Mouse (Mus musculus) thymus, postnatal 14 days (tissue): ENCODE measurements at regions not wholly inside any gene's neighbourhood (a gene's known extent, or its start where the extent isn't known, plus 50 kb on each side); places are given as distances from the start of the nearest gene placed in this dataset.

Source experiments
- DNase-seq: peaks from one replicate; pipeline ENCODE4 v3.0.0; 2021

DNA sequence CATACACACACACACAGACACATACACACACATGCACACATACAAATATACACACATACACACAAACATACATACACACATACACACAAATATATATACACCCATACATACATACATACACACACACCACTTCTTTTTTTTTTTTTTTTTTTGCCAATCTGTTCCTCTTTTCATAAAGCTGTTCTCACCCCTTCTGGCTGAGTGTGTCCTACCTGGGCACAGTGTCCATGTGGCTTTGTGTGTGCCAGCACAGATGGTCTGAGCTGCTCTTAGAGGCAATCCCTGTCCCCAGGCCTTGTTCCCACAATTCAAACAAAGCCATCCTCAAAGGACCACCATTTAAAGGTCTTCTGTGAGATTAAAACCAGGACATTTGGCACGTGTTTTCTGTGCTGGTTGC is 127.6 kb upstream of the Prep start:
- DNase-seq = no peak

DNA sequence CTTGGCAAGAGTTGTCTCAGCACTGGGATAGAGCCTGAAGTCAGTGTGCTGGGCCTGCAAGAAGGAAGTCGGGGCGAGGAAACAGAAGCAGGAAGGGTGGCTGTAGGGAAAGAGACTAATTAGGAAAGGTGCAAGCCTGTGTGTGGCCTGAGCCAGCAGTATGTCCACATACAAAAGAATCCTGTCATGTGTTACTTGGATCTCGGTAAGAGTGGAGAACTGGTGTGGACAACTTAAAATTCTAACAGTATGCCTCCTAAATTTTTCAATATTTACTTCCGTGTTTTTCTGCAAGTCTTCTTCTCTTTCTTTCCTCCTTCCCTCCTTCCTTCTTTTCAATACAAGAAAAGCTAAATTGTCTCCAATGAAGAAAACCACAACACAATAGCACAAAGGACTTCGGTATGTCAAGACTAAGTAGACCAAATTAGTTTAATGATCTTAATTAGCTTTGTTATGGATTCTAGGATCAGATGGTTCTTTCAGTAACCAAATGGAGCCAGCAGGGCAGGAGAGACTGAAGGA is 130.0 kb upstream of the Prep start:
- DNase-seq = no peak

DNA sequence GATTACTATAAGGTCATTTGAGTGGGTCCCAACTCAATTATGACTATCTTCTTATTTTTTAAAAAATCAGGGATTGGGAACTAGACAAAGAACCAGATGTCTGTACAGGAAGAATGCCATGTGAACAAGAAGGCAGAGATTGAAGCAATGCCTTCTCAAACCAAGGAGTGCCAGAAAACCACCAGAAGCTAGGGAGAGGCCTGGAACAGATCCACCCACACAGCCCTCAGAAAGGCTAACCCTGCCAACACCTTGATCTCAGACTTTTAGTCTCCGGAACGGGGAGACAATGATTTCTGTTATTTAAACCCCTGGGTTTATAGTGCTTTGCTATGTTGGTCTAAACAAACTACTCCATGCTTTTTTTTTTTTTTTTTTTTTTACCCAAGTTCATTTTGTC is 136.2 kb upstream of the Prep start:
- no peak for DNase-seq

DNA sequence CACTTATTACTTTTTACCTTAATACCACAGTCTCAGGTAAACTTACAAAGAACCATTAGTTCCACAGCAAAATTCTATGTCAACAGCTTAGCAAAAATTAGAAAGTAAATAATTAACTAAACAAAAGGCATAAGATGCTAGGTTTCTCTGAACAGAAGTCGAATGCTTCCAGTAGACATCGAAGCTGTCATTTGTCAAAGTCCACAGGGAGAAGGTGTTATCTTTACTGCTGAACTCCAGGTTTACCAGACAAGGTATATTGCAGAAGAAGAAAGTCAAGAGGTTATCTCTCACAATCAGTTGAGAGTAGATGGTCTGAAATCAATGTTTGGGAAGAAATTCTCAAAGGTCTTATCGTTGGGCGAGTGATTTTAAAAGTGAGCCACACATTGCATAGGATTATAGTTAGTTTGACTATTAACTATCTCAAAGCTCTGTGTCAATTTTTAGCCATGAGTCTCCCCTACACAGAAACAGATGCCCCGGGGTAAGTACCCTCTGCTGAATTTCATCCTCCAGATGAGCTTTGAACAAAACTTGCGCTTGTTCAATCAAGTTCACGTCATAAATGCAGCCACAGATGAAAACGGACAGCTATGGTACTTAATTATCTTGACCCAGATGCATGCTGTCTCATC is 153.1 kb upstream of the Prep start:
- DNase-seq = no peak

DNA sequence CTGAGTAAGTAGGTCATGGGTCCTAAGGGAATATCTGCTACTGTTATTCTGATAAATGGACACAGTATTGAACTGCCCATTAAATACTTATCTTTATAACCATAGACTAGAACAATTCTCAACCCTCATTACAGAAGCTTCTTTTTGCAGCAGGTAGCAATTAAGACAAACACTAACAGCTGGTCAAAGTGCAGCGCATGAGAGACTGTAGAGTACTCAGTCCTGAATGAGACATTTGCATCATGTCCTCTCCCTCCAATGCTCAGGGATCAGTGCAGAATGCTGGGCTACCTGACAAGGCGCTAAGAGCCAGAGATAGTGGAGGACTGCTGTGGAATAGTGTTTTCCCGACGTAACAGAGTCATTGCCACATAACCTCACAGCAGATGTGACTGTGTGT is 162.5 kb upstream of the Prep start:
- no peak for DNase-seq

DNA sequence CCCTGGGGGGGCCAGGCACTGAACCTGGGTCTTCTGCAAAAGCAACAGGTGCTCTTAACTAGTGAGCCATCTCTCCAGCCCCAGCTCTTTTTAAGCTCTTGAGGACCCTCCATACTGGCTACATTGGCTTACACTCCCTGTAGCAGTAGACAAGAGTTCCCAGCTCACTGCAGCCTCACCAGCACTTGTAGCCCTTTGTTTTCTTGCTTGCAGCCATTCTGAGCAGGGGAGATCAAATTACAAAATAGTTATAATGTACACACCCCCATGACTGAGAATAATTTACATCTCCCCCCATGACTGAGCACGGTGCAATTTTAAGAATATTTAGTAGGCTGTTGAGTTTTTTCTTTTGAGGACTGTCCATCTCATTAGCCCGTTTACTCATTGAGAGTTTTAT is 165.8 kb upstream of the Prep start:
- DNase-seq = no peak

DNA sequence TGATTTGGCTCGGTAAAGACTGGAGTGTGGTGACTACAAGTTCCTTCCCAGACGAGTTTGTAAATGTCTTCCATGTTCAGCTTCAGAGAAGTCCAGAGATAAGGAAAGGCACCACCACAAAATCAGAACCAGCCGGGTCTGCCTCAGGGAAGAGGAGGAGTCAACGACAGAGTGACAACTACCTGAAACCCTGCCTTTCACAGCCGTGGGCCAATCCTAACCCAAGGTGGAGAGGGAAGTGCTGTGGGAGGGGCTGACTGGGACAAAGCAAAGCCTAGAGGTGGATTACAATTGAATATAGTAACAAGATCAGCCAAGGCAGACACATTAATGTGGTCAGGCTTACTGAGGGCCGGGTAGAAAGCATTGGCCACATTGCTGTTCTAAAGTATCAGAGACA is 174.9 kb upstream of the Prep start:
- DNase-seq = no peak

DNA sequence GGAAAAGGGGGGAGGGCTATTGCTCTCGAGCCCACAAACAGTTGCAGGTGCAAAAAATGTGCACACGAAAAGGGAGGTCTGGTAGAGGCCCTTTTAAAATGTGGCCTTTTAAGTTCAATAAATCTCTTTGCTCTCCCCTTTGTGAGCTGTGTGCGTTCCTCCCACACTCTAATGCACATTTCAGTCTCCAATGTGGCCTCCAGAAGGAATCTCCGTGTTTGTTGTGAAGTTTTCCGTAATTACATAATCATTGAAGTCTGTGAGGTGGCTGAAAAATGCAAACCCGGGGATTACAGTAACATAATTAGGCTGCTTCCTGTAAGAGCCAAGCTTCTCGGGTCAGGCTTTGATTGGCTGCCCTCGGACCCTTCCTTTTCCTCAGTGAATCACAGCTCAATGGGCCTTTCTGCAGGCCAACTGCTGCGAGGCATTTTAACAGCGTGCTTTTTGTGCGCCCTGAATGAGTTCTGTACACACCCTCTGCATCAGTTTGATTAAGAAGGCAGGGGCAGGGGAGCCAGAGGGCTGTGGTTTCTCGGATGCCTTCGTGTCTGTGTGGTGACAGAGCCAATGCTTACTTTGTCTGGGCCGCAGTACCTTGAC is 179.8 kb upstream of the Prep start:
- DNase-seq = no peak

DNA sequence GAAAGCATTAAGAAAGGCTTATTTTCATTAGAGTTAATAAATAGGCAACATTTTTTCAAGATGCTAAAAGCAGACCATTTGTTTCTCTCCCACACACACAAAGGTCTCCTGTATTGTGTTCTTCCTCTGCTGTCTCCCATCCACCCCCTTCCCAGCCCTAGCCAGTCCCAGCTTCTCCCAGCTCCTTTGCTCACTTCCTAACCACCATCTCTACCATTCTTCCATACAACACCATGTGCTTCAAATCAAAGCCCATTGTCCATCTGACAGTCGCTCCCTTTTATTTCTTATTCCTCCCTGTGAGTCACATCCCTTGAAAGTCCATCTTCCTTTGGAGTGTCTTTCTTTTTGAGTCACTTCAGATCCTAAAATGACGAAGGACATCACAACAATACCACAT is 185.0 kb upstream of the Prep start:
- DNase-seq = no peak

DNA sequence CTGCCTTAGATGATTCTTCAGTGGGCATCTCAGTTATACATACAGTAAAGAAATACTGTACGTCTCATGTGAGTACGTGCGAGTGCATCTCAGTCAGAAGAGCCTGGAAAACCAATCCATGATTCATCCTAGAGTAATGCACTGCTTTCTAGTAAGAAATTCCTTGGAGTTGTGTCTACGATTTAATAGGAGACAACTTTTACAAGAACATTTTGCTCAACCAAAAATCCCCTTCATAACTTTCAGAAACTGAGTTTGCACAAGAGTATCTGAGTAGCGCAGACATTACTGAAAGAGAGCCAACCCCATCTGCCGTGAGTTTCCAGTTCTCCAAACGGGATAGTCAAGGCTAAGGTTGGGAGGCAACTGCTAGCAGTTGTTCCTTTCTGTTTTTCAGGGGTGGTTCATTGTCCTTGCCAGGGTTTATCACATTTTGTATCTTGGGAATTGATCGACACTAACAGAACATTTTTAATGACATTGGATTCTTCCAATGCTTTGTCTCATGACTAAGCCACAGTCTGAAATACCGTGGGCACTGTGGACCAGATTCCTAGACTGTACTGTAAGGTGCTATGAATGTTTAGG is 189.8 kb upstream of the Prep start:
- DNase-seq = no peak

DNA sequence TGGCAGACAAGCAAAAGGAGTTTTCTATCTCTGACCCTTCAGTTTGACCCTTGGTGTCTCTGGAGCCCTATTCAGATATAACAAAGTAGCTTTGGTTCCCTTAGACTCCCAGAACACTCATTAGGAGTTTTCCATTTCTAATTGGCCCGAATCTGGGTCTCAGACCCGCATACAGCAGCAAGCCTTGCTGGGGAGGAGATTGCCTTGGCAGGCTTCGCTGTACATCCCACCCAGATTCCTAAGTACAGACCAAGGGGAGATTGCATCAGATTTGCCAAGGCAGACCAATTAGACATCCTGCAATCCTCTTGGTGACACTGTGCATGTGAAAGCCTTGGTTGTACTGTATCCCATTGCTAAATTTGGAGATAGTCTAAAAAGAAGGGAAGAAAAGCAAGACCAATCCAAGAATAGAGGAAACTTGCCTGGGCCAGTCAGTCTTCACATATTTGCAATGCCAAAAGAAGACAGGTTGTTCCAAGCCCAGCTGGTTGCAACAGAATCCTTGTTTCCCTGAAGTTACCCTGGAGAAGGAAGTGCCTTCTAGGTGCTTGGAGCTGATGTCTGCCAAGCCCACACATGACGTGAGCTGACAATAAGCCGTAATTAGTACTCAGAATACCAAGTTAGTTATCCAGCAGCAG is 193.2 kb upstream of the Prep start:
- DNase-seq = no peak

DNA sequence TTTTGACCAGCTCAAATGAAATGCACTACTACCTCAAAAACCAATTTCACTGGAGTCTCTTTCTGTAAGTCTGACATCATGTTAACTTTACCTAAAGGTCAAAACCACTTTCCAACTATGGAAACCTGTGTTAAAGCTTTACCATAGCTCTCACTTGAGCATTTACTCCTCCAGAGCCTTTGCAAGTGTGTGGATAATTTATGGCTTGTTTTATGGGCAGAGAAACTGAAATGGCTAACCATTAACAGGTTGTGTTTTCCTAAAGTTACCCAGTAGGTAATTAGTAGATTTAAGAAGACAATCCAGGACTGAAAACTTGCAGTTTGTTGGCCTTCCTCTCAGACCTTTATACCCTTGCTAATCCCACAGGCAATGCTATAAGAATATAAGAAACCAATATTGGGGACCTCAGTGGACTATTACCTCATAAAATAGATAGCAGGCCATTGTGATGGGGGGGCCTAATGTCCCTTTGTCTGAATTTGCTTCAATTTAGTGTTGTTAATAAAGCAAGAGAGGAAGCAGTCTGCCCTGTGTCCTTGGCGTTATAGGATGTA is 202.7 kb upstream of the Prep start:
- no peak for DNase-seq

DNA sequence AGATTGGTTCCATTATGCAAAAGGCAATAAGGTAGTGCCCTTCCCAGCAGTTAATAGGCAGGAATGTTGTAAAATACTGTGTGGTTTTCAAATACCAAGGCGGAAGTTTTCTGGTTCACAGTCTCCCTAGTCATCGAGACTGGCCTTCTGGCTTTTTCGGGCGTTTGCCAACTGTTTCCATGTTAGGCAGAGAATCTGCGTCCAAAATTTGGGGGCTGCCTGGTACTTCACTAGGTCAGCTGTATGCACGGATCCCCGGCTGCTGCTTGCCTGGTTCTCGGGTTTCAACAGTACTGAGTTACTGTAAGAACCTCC is 204.7 kb upstream of the Prep start:
- no peak for DNase-seq

DNA sequence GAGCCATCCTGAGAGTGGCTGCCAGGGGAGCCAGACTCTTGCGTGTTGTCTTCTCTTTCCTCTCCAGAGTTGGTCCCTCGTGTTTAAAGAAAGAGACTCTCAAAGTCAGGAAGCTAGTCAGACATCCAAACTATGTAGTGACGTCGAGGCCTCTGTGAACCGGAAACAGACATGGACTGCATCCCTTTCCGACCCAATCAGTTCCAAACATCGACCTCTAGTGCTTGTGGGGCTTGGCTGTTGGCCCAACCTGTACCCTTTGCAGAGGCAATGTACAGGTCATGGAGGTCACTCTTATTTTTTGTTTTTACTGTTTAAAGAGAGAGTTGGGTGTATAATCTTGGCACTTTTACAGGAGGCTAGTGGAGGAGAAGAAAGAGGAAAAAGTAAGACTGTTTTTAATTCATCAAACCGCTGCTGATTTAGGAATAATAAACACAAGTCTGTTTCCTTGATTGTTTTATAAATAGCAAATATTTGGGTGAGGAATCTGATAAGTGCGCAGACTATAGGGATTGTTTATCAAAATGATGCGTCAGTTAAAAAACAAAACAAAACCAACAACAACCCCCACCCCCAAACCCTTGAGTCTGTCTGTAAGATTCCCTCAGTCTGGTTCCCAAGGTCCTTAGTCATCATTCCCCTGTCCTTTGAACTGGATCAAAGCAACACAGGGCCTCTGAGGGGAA is 205.2 kb upstream of the Prep start:
- DNase-seq = no peak

DNA sequence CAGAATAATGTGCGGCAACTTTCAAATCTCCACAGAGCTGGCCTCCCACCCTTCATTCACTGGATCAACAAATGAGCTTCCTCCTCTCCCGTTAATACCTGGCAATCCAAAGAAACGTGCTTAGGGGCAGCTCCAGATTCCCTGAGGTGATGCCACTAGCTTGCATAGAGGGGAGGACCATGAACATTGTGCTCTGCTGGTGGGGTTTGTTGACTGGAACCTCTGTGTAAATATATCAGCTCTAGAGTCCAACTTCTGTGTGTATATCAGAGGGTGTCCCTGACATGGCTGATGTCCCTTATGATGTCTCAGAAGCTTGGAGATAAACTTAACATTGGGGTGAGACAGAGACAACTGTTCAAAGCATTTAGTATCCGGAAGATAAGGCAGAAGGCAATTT is 209.6 kb upstream of the Prep start:
- no peak for DNase-seq

DNA sequence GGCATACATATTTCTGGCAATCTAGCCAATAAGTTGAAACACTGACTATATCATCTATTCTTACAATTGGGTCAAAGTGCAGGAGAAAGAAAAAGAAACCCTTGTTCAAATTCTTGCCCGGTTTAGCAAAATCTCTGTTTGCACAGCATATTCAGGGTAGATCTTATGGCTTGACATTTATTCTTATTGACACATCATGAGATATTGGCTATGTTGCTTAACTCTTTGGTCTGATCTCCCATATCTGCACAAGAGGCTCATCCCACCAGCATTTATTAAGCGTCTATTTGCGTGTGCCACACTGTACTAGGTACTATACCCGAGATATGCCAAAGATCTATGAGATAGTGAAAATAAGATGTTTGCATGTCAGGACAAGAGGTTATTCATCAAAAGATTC is 212.9 kb upstream of the Prep start:
- no peak for DNase-seq

DNA sequence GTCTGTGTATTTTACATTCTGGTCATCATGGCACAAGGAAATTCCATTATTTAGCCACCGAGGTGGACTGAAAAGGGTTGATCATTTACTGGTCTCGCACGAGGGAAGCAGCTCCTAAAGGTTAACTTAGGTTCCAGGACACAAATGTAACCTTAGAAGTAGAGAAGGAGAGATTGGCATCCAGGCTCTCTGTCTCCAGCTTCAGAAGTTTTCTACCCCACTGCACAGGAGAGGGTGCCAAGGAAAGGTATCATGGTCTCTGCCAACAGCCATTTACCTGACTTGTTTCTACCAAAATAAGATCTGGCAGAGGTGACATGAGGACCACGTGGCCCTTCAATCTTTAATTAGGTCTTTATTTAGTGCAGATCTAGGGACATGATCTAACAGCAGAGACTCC is 218.0 kb upstream of the Prep start:
- no peak for DNase-seq

DNA sequence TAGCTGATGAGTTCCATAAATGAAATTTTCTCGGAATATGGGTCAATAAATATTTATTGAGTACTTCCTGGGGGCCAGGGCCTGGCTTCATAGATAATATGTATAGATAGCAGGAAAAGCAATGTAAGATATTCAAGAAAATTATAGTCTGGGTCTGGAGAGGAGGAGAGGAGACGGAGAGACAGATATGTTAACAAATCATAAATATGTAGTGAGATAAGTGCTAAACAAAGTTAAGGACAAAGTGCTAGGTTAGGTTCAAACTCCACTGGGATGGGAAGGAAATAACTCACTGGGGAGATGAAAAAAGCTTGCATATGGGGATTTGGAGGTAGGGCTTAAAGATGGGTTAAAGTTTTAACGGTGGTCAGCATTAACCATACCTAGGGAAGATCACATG is 220.2 kb upstream of the Prep start:
- DNase-seq = no peak

DNA sequence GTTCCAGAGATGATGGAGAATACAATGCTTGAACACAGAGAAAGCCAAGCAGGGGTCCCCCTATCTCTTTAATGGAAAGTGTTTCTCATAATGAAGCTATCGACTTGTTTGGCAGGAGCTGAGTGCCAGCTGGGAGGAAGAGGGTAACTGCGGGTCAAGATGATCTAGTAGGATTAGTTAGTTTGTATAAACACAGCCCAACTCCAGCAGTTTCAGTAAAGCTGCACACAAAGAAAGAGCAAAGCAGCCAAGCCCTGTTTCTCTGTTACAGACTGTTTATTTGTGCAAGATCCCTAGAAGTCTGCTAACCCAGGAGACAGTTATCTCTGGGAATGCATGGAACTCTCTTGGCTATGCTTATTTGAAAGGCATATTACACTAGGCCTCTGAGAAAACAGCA is 220.9 kb upstream of the Prep start:
- DNase-seq = no peak

DNA sequence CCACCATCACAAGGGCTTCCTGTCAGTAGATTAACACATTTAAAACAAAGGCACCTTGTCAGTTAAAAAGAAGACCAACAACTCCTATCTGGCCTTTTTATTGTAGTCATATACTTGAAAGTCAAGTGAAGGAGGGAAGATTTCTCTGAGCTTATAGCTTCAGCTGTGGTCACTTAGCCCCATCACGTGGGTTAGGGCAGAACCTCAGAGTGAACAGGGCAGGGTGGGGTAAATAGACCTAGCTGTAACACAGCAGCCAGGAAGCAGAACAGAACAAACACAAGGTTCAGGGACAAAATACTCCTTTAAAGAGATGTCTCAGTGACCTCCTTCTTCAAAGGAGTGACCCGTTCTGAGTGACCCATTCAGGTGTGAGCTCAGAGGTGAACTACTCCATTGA is 226.6 kb upstream of the Prep start:
- no peak for DNase-seq

DNA sequence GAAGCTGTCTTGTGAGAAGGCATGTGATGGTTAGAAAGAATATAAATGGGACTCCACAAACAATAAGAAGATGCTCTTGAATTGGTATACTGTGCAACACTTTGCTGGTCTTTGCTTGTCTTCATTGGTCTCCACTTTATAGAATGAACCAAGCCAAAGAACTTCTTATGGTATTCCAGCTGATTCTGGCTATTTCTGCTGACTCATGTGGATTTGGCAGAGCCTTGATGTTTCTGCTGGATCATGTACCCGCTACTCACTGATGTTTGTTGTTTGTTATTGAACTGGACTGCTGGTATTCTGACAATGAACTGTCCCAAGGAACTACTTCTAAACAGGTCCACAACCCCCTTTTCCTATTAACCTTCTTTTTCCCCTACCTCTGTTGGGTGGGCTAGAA is 234.5 kb upstream of the Prep start:
- no peak for DNase-seq

DNA sequence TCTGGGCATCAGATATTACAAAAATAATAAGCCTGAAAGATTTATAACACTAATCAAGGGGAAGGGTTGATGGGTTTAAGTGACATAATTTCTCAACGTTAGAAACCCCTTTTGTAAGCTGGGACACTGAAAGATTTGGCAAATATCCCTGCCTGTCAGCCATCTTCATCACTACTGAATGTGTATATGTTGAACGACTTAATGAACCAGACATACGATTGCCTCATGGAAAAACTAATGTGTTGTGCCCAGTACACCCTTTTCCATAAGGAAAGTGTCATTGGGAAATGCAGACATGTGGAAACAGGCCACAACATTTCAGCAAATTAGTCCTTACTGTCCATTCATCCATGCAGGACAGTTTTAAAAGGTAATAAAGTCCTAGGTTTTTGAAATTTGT is 240.7 kb upstream of the Prep start:
- DNase-seq = no peak

DNA sequence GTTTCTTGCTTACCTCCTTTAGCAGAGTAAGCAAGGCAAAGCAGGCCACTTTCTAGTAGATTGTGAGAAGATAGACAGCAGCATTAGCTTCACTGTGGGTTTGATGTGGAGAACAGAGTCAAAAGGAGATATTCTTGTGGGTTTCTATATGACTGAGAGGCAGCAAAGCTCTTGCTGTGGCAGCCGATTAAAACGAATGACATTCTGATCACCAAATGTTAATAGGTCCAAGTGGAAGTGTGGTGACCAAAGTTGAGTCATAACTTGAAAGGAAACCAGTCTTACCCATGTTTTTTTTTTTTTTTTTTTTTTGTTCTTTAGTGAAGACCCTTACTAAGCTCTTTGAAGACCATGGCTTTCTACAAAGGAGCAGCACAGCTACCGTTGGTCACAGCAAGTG is 245.3 kb upstream of the Prep start:
- DNase-seq = no peak

DNA sequence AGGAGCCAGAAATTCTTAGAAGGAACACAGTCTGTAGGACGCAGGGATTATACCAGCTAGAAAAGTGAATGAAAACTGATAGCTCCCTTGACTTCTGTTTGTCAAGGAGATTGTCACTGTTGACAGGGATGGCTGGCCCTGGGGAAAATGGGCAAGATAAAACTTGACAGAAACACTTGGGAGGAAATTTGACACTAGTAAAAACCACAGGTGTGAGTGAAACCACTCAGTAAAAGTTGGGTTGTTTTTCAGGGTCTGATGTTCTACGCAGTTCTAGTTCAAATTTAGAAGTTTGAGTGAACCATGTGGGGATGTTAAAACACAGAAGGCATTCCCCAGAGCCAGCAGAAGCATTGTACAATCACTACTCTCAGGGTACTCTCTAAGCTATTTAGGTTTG is 246.6 kb upstream of the Prep start:
- no peak for DNase-seq
